22 mouse cellular contexts compared by ENCODE assay signal in the genomic region with DNA sequence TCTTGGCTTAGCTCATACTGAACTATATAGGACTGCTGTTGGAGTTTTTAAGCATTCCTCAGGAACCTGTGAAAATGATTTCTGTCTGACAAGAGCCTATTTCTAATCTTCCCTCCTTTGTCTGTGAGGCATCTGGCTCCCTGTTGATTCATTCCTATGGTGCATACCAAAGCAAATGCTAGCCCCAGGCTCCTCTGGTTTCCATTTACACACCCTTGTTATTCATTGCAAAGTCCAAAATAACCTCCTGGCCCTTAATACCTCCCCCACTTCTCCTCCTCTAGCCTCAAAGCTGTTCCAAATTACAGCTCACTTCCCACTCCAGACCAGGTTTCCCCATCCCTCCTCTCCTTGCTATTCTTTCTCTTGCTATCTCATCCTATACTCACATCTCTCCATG.
DNase-seq lines count a peak whose midpoint lies in the region; ATAC-seq and TF ChIP-seq lines count a peak whose summit lies in the region.
"Had no signal": no experiment of that assay in that cellular context is flagged by ENCODE, and none has a peak within 500 bp of the region (broad histone marks: within the 10 kb centered on the region; RNA-seq: fewer than 3 reads in every experiment).

No protein-coding gene starts in this region.

- H3K9ac ChIP-seq in kidney, postnatal 0 days (ENCODE audit: low read depth, low read length), result no peak overlapping the region
- H3K9ac ChIP-seq: embryonic facial prominence, embryonic 15.5 days; heart, embryonic 15.5 days; hindbrain, embryonic 12.5 days; kidney, embryonic 15.5 days; midbrain, embryonic 13.5 days had no signal

- no peak for TF ChIP-seq POLR2A in embryonic fibroblast, embryonic 13.5 days (IDR thresholded peaks at IDR 0.05; ENCODE audit: low read depth, low read length)

- H3K4me1 ChIP-seq in kidney, postnatal 0 days (replicated peaks; ENCODE audit: insufficient read depth, low read length), result no peaks in the 10 kb centered on the region
- H3K4me1 ChIP-seq in embryonic fibroblast, embryonic 13.5 days (ENCODE audit: control insufficient read depth, insufficient read depth, low read length), result no peaks in the 10 kb centered on the region
- H3K4me1 ChIP-seq: embryonic facial prominence, embryonic 15.5 days; heart, embryonic 15.5 days; hindbrain, embryonic 12.5 days; kidney, embryonic 15.5 days; midbrain, embryonic 13.5 days had no signal

- H3K36me3 ChIP-seq in kidney, postnatal 0 days (ENCODE audit: insufficient read depth, low read length), result no peaks in the 10 kb centered on the region
- H3K36me3 ChIP-seq: embryonic facial prominence, embryonic 15.5 days; heart, embryonic 15.5 days; hindbrain, embryonic 12.5 days; kidney, embryonic 15.5 days; midbrain, embryonic 13.5 days had no signal

- H3K9me3 ChIP-seq in kidney, postnatal 0 days (replicated peaks; ENCODE audit: low read length), result no peaks in the 10 kb centered on the region
- H3K9me3 ChIP-seq: embryonic facial prominence, embryonic 15.5 days; heart, embryonic 15.5 days; hindbrain, embryonic 12.5 days; kidney, embryonic 15.5 days; midbrain, embryonic 13.5 days had no signal

- no peak for ATAC-seq in kidney, postnatal 0 days (replicated peaks; ENCODE audit: low FRiP score, low read depth)
- ATAC-seq in megakaryocyte, adult 5-6 weeks (ENCODE audit: poor library complexity, severe bottlenecking), result no peak
- ATAC-seq: forebrain, embryonic 14.5 days; intestine, embryonic 16.5 days; midbrain, embryonic 13.5 days had no signal

- peak; percentile 9 for DNase-seq in kidney, postnatal 0 days (ENCODE audit: low spot score)
- DNase-seq in kidney, postnatal 4 days, result no peak
- peak; percentile 66 for DNase-seq in embryo, embryonic 10.5 days (ENCODE audit: low spot score)
- peak; percentile 37 for DNase-seq in mesoderm, embryonic 11.5 days (ENCODE audit: low read depth, low spot score)
- DNase-seq in left cerebral cortex, postnatal 4 days, result no peak
- DNase-seq in right cerebral cortex, postnatal 25 days, result no peak
- DNase-seq: adrenal gland, adult 2 months; cerebellum, postnatal 10 days; heart, adult 2 months; lung, adult 18-20 months; lung, postnatal 36 days; thymus, postnatal 14 days had no signal

- no peak for TF ChIP-seq CTCF in kidney, postnatal 0 days (IDR thresholded peaks at IDR 0.05; ENCODE audit: low read depth)
- no peak for TF ChIP-seq CTCF in embryonic fibroblast, embryonic 13.5 days (IDR thresholded peaks at IDR 0.05; ENCODE audit: borderline replicate concordance, insufficient read depth, low read length)

- no peaks in the 10 kb centered on the region for H3K27me3 ChIP-seq in kidney, postnatal 0 days (ENCODE audit: insufficient read depth, low read length)
- H3K27me3 ChIP-seq: embryonic facial prominence, embryonic 15.5 days; heart, embryonic 15.5 days; hindbrain, embryonic 12.5 days; kidney, embryonic 15.5 days; midbrain, embryonic 13.5 days had no signal

- no peak overlapping the region for H3K27ac ChIP-seq in kidney, postnatal 0 days
- H3K27ac ChIP-seq in embryonic fibroblast, embryonic 13.5 days (ENCODE audit: insufficient read depth, low read length), result peak overlapping the region; percentile 52; the same call in 1 of the 2 replicates
- H3K27ac ChIP-seq: embryonic facial prominence, embryonic 15.5 days; heart, adult 2 months; heart, embryonic 15.5 days; hindbrain, embryonic 12.5 days; kidney, embryonic 15.5 days; midbrain, embryonic 13.5 days; stomach, postnatal 0 days had no signal

- H3K4me3 ChIP-seq in kidney, postnatal 0 days (replicated peaks; ENCODE audit: low read depth, low read length), result no peak overlapping the region
- no peak overlapping the region for H3K4me3 ChIP-seq in embryonic fibroblast, embryonic 13.5 days (ENCODE audit: insufficient read depth, low read length)
- H3K4me3 ChIP-seq: embryonic facial prominence, embryonic 15.5 days; heart, adult 2 months; heart, embryonic 15.5 days; hindbrain, embryonic 12.5 days; kidney, embryonic 15.5 days; midbrain, embryonic 13.5 days had no signal

- H3K4me2 ChIP-seq in kidney, postnatal 0 days (ENCODE audit: low read length), result no peak overlapping the region
- H3K4me2 ChIP-seq: embryonic facial prominence, embryonic 15.5 days; heart, embryonic 15.5 days; hindbrain, embryonic 12.5 days; kidney, embryonic 15.5 days; midbrain, embryonic 13.5 days had no signal

- intact Hi-C loops in left cerebral cortex, postnatal 4 days (cut with DNase I), result no loop called here

Comparison
In these comparisons a context has a peak if more than half of its experiments do, and no peak if none do; other contexts are left out.
1. DNase-seq: peak in kidney, postnatal 0 days (single experiment), embryo, embryonic 10.5 days (single experiment) and mesoderm, embryonic 11.5 days (single experiment); none in kidney, postnatal 4 days (0 of 2), left cerebral cortex, postnatal 4 days (single experiment) and right cerebral cortex, postnatal 25 days (single experiment).